ENCODE assay signal across 23 mouse cellular contexts in the genomic region with DNA sequence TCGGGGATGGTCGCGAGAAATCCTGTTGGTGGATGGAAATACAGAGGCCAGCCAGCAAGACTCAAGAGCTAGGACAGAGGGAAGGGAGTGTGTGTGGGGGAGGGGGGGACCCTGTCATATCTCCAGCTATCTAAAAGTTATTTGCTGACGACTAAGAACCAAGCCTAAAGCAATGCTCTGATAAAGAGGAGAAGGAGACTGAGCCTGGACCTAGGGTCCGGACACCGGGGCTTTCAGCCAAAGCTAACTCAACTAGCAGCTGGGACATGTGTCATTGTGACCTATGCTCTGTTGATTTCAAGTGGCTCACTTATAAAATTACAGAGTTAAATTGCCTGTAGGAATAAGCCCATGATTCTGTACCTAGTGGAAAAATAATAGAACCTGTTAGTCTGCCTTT. TPM values are rescaled to one million over a fixed set of nuclear protein-coding genes. Genes with fewer than 3 reads are reported as not detected.
"Had no signal": no experiment of that assay in that cellular context is flagged by ENCODE, and none has a peak within 500 bp of the region (broad histone marks: within the 10 kb centered on the region; RNA-seq: fewer than 3 reads in every experiment).

No protein-coding gene starts in this region.

- H3K4me1 ChIP-seq: liver, embryonic 13.5 days; megakaryocyte, embryonic 14.5 days; midbrain, embryonic 10.5 days had no signal

- H3K27ac ChIP-seq: hindbrain, postnatal 0 days; liver, embryonic 13.5 days; midbrain, embryonic 10.5 days; midbrain, embryonic 13.5 days; neural tube, embryonic 13.5 days had no signal

- H3K36me3 ChIP-seq: liver, embryonic 13.5 days; midbrain, embryonic 10.5 days; midbrain, embryonic 13.5 days; neural tube, embryonic 13.5 days had no signal

- H3K4me3 ChIP-seq: liver, embryonic 13.5 days; megakaryocyte, embryonic 14.5 days; midbrain, embryonic 10.5 days; midbrain, embryonic 13.5 days; myocyte; neural tube, embryonic 13.5 days had no signal

- H3K4me2 ChIP-seq: liver, embryonic 13.5 days; midbrain, embryonic 13.5 days; neural tube, embryonic 13.5 days had no signal

- ATAC-seq: hindbrain, postnatal 0 days; inflammation-experienced regulatory T-cells, adult 6 months; intestine, embryonic 16.5 days; midbrain, embryonic 13.5 days; midbrain, embryonic 16.5 days had no signal

- H3K9me3 ChIP-seq: liver, embryonic 13.5 days; midbrain, embryonic 10.5 days; midbrain, embryonic 13.5 days; neural tube, embryonic 13.5 days had no signal

- DNase-seq: layer of hippocampus, adult 9-11 months; liver, embryonic 13.5 days; lung, adult 2 months; lung, postnatal 10 days; lung, postnatal 36 days; retina, postnatal 1 day; right cerebral cortex, postnatal 25 days; spleen, adult 18-20 months; thymus, adult 18-20 months; thymus, postnatal 36 days had no signal

- H3K9ac ChIP-seq: liver, embryonic 13.5 days; midbrain, embryonic 13.5 days; neural tube, embryonic 13.5 days had no signal

RNA-seq across cellular contexts. Expression of a gene that starts 6.4 kb away (rescaled TPM):
- total RNA-seq: liver, adult 2 months; monocyte, adult 5-6 weeks; neutrophil, adult 5-6 weeks had no signal
- polyA plus RNA-seq: inflammation-experienced regulatory T-cells, adult 6 months; liver, adult 2 months; liver, embryonic 13.5 days; liver, embryonic 16.5 days; myocyte had no signal
